Mouse (Mus musculus) CH12.LX (cell line): ENCODE measurements around the gene Otor.

ENCODE experiments used
- GABPA ChIP-seq: IDR thresholded peaks from 2 replicates; pipeline ENCODE4 v1.6.1; 2012; ENCODE audit warnings: low read depth, low read length, improper control_type of control experiment, inconsistent platforms; ENCODE audit not compliant: insufficient replicate concordance
- ZNF384 ChIP-seq: IDR thresholded peaks from 2 replicates; pipeline ENCODE4 v1.6.1; 2012; ENCODE audit warnings: low read depth, low read length, improper control_type of control experiment, inconsistent platforms

GRCm38 (mm10) chr2:143034350-143035085 lies 43.8 kb upstream of the Otor start:
- no peak for TF ChIP-seq GABPA
- no peak for TF ChIP-seq ZNF384
